Mouse (Mus musculus) liver, embryonic 16.5 days (tissue): Measurements from ENCODE around the gene Cckbr. TPM values are rescaled to one million over a fixed set of nuclear protein-coding genes. Genes with fewer than 3 reads are reported as not detected.
A peak's percentile ranks its signal among the peaks of the same experiment; 100 is the strongest.
"Not testable (repeated sequence)": the region's sequence is repeated elsewhere in the genome, so short reads cannot be mapped to it uniquely, and the experiment has no call there.

Experiments used
- ATAC-seq: fragments of 200-750 bp; cut with Nextera tagmentation; 2 replicates; pipeline ENCODE4 v1.8.0; 2017; ENCODE audit warnings: low read depth, mild to moderate bottlenecking, moderate number of reproducible peaks, moderate library complexity
- H3K27ac ChIP-seq: fragments of 300-500 bp; sonication (generic); 2 replicates; pipeline ENCODE4 v1.5.1; 2014; ENCODE audit warnings: mild to moderate bottlenecking, low read length
- H3K27me3 ChIP-seq: fragments of 300-500 bp; sonication (generic); 2 replicates; pipeline ENCODE4 v1.6.1; 2014; ENCODE audit warnings: low read depth, low read length, mixed read lengths; ENCODE audit not compliant: control insufficient read depth, insufficient read depth
- H3K36me3 ChIP-seq: fragments of 300-500 bp; sonication (generic); 2 replicates; pipeline ENCODE4 v1.6.1; 2014; ENCODE audit warnings: mild to moderate bottlenecking; ENCODE audit not compliant: control insufficient read depth, insufficient read depth
- H3K4me1 ChIP-seq: fragments of 300-500 bp; sonication (generic); 2 replicates; pipeline ENCODE4 v1.6.1; 2014; ENCODE audit warnings: low read depth, low read length, mixed read lengths; ENCODE audit not compliant: control insufficient read depth
- H3K4me2 ChIP-seq: fragments of 300-500 bp; sonication (generic); 2 replicates; pipeline ENCODE4 v1.6.1; 2014; ENCODE audit warnings: low read depth, low read length, mixed read lengths
- H3K4me3 ChIP-seq: fragments of 300-500 bp; sonication (generic); 2 replicates; pipeline ENCODE4 v1.5.1; 2014; ENCODE audit warnings: low read depth, mild to moderate bottlenecking, low read length
- H3K9ac ChIP-seq: fragments of 300-500 bp; sonication (generic); 2 replicates; pipeline ENCODE4 v1.6.1; 2014; ENCODE audit warnings: low read depth, low read length
- H3K9me3 ChIP-seq: fragments of 300-500 bp; sonication (generic); replicated peaks from 2 replicates; pipeline ENCODE4 v1.6.1; 2016; ENCODE audit warnings: low read length; ENCODE audit not compliant: control insufficient read depth
- WGBS: fragments of 180-500 bp; shearing (Covaris S2); extraction: QIAGEN DNeasy Blood & Tissue Kit; methylation state at CpG from one replicate; pipeline ENCODE4 v1.1.7; 2014; ENCODE audit not compliant: insufficient replicate concordance; 5-methylcytosine and 5-hydroxymethylcytosine counted together
- polyA plus RNA-seq: library from polyadenylated mRNA; unstranded; fragments of >200 nt; fragmentation: Nextera tagmentation; extraction: Ambion mirVana; gene quantifications from 2 replicates; pipeline ENCODE4 v1.2.1, GENCODE M21; 2015

Cckbr gene
- polyA plus RNA-seq, 1 experiment from 2014 or later = not detected

GRCm38 (mm10) chr7:105399935-105400624 is 25.5 kb upstream of the Cckbr start, which contains the start of gene Fam160a2:
Gene Fam160a2, minus strand, starts transcription at chr7:105400054.
- peak; percentile 95 for ATAC-seq
- under 1% methylated on average over 50 of the region's 55 CpGs for WGBS
- Histone ChIP-seq H3K36me3 (no peaks in the 10 kb centered on the region), H3K9me3 (no peaks in the 10 kb centered on the region), H3K27me3 (no peaks in the 10 kb centered on the region), H3K4me3 (peak within 1 kb of the TSS; percentile 90), H3K27ac (peak within 1 kb of the TSS; percentile 93), H3K9ac (peak within 1 kb of the TSS; percentile 89), H3K4me1 (peaks cover 13% of the 10 kb centered on the region), H3K4me2 (peak within 1 kb of the TSS; percentile 82)

GRCm38 (mm10) chr7:105404268-105404667 is 21.3 kb upstream of the Cckbr start, which contains the start of gene Cnga4:
Gene Cnga4, plus strand, starts transcription at chr7:105404568.
- 44% methylated on average over 5 of the region's 5 CpGs for WGBS
- H3K9me3 ChIP-seq = no peaks in the 10 kb centered on the region
- H3K27ac ChIP-seq = no peak within 1 kb of the TSS
- ATAC-seq = no peak
- H3K36me3 ChIP-seq = no peaks in the 10 kb centered on the region
- no peak within 1 kb of the TSS for H3K4me2 ChIP-seq
- H3K4me1 ChIP-seq = peaks cover 5% of the 10 kb centered on the region
- no peak within 1 kb of the TSS for H3K4me3 ChIP-seq
- no peak within 1 kb of the TSS for H3K9ac ChIP-seq
- no peaks in the 10 kb centered on the region for H3K27me3 ChIP-seq

GRCm38 (mm10) chr7:105406322-105406721 is 19.2 kb upstream of the Cckbr start:
- WGBS = 36% methylated on average over 1 of the region's 1 CpGs
- H3K4me2 ChIP-seq = no peak overlapping the region
- no peaks in the 10 kb centered on the region for H3K36me3 ChIP-seq
- H3K27me3 ChIP-seq = no peaks in the 10 kb centered on the region
- H3K9me3 ChIP-seq = no peaks in the 10 kb centered on the region
- no peak overlapping the region for H3K4me3 ChIP-seq
- H3K4me1 ChIP-seq = no peaks in the 10 kb centered on the region
- no peak for ATAC-seq
- no peak overlapping the region for H3K27ac ChIP-seq
- H3K9ac ChIP-seq = no peak overlapping the region

- not testable (repeated sequence) for H3K27ac ChIP-seq, ATAC-seq, H3K27me3 ChIP-seq, H3K4me1 ChIP-seq, H3K4me2 ChIP-seq, H3K9me3 ChIP-seq, H3K36me3 ChIP-seq, H3K4me3 ChIP-seq, H3K9ac ChIP-seq
- WGBS = 44% methylated on average over 8 of the region's 8 CpGs
Observed at GRCm38 (mm10) chr7:105411874-105412632, 13.5 kb upstream of the Cckbr start.

GRCm38 (mm10) chr7:105414385-105414784 is 11.1 kb upstream of the Cckbr start:
- 48% methylated on average over 6 of the region's 6 CpGs for WGBS
- Histone ChIP-seq H3K27ac (no peak overlapping the region), H3K9ac (no peak overlapping the region), H3K4me3 (no peak overlapping the region), H3K4me2 (no peak overlapping the region), H3K36me3 (no peaks in the 10 kb centered on the region), H3K4me1 (no peaks in the 10 kb centered on the region), H3K9me3 (no peaks in the 10 kb centered on the region), H3K27me3 (no peaks in the 10 kb centered on the region)
- ATAC-seq = no peak

GRCm38 (mm10) chr7:105416529-105416928 is 9.0 kb upstream of the Cckbr start:
- Histone ChIP-seq H3K9ac (no peak overlapping the region), H3K4me3 (no peak overlapping the region), H3K27ac (no peak overlapping the region), H3K9me3 (no peaks in the 10 kb centered on the region), H3K27me3 (no peaks in the 10 kb centered on the region), H3K36me3 (no peaks in the 10 kb centered on the region), H3K4me2 (no peak overlapping the region), H3K4me1 (no peaks in the 10 kb centered on the region)
- WGBS = 62% methylated on average over 7 of the region's 7 CpGs
- no peak for ATAC-seq

DNA sequence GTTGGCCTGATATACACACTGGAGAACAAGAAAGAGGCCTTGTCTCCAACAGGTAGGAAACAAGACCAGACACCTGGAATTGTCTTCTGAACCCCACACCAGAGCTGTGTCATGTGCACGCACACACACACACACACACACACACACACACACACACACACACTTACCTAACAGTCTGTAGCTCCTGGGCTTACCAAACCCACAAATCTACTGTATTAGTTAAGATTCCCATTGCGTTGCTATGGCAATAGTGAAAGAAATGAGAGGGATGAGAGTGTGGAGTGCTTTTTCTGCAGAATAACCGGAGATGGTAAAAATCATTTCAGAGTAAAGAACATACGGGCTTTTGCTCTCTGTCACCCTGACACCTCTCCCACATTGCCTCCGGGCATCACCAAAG is 7.4 kb upstream of the Cckbr start:
- no peak overlapping the region for H3K27ac ChIP-seq
- H3K4me1 ChIP-seq = no peaks in the 10 kb centered on the region
- no peaks in the 10 kb centered on the region for H3K27me3 ChIP-seq
- no peak for ATAC-seq
- no peak overlapping the region for H3K4me3 ChIP-seq
- H3K4me2 ChIP-seq = no peak overlapping the region
- 65% methylated on average over 5 of the region's 5 CpGs for WGBS
- no peaks in the 10 kb centered on the region for H3K36me3 ChIP-seq
- H3K9ac ChIP-seq = no peak overlapping the region
- H3K9me3 ChIP-seq = no peaks in the 10 kb centered on the region

DNA sequence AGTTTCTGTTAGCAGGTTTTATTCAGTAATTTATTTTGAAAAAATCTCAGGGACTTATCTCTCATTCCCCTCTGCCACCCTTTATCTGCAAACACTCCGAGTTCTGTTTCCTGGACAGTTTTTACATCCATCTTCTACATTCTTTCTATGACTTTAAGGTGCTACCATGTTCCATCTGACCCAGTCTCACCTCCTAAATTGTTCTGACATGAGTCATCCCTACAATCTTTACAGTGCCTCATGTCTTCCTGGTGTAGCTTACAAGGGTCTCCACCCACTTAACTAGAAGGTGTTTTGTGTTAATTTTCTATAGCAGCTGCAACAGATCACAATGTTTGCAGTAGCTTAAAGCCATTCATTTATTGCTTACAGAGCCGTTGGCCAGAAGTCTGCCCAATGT is 4.6 kb upstream of the Cckbr start:
- no peaks in the 10 kb centered on the region for H3K9me3 ChIP-seq
- H3K36me3 ChIP-seq = no peaks in the 10 kb centered on the region
- no peak overlapping the region for H3K4me2 ChIP-seq
- no peak overlapping the region for H3K27ac ChIP-seq
- 20% methylated on average over 2 of the region's 2 CpGs for WGBS
- H3K9ac ChIP-seq = no peak overlapping the region
- H3K27me3 ChIP-seq = peaks cover 12% of the 10 kb centered on the region
- no peaks in the 10 kb centered on the region for H3K4me1 ChIP-seq
- ATAC-seq = no peak
- no peak overlapping the region for H3K4me3 ChIP-seq

- H3K4me1 ChIP-seq = no peaks in the 10 kb centered on the region
- no peaks in the 10 kb centered on the region for H3K9me3 ChIP-seq
- H3K36me3 ChIP-seq = no peaks in the 10 kb centered on the region
- H3K27ac ChIP-seq = no peak overlapping the region
- ATAC-seq = no peak
- 15% methylated on average over 5 of the region's 5 CpGs for WGBS
- no peak overlapping the region for H3K4me2 ChIP-seq
- no peak overlapping the region for H3K9ac ChIP-seq
- no peak overlapping the region for H3K4me3 ChIP-seq
- H3K27me3 ChIP-seq = peaks cover 27% of the 10 kb centered on the region
Observed at GRCm38 (mm10) chr7:105424368-105424767, 1.2 kb upstream of the Cckbr start.
